Mouse (Mus musculus): ENCODE results near the gene Acadsb.

Acadsb gene

DNA sequence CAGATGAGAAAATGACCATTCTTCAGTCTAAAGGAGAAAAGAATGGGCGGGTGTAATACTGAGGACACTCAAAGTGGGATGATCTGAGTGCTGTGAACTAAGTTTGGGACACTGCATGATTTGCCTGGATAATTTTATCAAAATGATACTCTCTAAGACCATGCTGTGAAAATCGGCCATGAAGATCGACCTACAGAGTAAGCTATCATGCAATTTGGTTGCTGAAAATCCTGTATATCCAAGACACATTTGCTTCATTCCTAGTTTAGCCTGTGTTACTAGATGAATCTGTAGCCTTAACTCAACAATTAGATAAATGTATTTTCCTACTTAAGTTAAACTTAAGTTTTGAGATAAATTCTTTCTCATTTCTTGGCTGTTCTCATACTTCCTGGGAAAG, 56.9 kb downstream of the Acadsb start:
- DNase-seq = no peak

DNA sequence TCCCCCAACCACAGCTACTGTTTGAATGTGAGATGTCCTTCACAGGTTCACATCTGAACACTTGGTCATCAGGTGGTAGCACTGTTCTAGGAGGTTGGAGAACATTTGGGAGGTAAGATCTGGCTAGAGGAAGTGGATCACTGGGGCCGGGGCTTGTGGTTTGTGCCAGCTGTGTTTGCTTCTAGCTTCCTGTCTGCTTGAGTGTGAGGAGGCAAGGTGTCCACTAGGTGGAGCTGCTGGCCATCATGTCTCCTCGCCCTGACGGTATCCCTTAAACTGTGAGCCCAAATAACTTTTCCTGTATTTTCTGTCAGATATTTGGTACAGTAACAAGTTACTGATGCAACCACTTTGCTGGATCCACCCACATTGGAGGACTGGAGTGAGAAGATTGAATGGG, 59.1 kb downstream of the Acadsb start:
- DNase-seq = no peak

DNA sequence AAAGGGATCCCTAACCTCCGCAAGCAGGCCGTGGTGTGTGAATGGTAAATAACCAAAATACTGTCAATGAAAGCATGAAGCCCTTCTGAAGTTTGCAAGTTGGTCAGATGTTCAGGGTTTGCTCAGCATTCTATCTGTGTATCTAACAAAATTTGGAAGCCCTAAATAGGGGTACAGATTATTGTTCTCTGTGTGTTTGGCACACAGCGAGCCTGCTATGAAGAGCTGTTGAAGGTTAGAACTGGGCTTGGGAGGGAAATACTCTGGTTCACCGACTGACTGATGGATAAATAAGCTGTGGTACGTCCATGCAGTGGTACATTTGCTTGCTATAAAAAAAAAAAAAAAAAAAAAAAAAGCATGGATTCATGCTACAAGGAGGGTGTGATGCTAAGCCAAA, 61.1 kb downstream of the Acadsb start:
- no peak for DNase-seq

DNA sequence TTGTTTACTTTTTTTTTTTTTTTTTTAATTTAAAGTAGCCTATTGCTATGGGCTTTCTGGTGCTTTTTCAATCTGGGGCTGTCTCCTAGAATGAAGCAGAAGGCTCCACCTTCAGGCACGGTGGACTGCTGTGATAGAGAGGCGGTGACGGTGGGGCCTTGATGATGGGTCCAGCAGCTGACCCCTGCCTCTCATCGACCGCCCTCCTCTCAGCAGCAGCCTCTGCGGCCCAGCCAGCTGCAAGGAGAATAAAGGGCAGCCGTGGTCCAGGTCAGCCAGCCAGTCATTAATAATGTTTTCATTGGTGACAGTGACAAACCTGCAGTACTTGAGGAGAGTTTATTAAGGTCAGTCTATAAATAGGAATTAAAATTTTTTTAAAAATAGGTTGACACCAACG, 66.7 kb downstream of the Acadsb start:
- no peak for DNase-seq

DNA sequence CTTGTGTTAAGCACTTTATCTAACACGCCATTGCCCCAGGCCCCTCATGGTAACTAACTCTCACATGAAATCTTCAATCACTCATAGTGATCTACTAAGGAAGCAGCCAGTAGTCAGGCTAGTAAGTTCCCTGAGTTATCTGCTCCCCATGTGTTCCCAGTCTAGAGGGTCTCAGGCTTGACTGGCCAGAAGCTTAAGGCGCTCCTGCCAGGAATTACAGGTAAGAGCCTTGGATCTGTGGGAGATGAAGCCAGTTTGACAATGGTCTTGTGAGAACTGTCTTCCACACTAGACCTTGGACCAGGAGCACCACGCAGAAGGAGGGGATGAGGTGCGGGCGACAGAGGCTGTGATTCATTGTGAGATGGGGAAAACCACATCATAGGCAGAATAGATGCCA, 68.0 kb downstream of the Acadsb start:
- DNase-seq = no peak
